Mouse (Mus musculus) CD4-positive helper T cell, adult 2 months (primary cell): ENCODE data around the gene Sugct.

Experiments
- DNase-seq: peaks from one replicate; pipeline ENCODE4 v3.0.0-alpha.2; 2012; ENCODE audit warnings: low read depth, missing footprints, low spot score

Sugct gene

DNA sequence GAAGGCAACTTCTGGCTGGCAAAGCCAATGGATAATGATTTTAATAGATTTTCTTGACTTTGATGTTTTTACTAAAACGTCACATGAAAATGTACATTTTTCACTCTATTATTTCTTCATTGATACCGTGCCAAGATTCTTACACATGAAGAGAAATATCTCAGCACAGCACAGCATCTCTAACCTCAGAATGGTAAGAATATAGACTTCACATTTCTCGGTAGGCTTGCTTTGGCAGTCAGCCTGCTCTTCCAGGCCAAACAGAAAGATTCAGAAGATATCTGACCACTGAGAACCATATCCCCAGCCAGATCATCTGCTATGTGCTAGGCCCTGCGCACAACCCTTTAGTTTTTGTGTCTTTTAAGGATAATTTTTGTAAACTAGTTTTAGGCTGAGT, 657.0 kb downstream of the Sugct start:
- no peak for DNase-seq

DNA sequence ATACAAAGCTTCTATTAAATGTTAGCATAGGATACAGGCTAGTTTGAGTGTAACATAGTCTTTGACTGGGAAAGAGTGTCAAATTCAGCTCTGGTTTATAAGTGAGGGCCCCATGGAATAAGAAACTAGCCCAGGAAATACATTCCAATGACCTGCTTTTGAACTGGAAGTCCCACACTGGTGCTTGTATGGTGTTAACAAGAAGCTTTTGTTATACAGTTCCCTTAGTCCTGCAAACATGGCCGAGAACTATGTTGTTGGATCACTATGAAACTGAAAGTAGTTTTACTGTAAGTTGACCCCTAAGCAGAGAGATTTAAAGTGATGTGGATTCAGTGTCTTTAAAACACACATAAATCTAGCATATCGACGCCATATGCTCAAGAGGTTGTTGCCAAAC, 657.5 kb downstream of the Sugct start:
- no peak for DNase-seq

DNA sequence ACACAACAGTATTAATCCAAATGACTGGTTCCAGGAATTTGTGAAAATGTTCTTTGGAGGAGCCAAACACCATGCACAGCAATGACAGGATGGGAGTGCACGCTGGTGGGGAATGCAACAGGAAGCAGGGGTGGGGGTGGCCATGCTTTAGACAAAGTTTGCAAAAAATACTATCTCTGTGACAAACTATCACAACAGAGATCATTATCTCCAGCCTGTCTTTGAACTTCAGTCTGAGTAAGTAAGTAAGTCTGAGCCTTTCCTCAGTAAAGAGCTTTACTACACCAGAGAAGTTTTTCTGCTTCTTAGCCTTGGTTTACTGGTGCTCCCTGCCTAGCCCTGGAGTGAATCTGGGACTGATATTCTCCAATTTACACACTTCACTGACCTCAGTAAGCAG, 664.6 kb downstream of the Sugct start:
- DNase-seq, result peak; percentile 57

DNA sequence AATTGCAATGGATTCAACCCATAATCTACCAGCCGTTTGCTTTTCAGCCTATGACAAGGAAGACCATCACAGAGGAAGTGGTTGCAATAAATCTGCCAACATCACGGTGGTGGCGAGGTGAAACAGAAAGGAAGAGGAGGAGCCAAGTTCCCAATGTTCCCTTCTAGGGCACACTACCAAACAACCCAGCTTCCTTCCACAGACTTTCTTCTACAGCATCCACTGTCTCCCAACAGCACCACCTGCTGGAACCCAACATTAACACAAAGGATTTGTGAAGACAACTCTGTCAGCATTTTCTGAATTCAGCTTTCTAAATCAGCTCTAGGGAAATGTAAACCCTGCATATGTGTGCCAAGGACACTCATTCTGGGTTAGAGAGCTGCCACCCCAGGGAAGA, 666.8 kb downstream of the Sugct start:
- DNase-seq, result peak; percentile 76

DNA sequence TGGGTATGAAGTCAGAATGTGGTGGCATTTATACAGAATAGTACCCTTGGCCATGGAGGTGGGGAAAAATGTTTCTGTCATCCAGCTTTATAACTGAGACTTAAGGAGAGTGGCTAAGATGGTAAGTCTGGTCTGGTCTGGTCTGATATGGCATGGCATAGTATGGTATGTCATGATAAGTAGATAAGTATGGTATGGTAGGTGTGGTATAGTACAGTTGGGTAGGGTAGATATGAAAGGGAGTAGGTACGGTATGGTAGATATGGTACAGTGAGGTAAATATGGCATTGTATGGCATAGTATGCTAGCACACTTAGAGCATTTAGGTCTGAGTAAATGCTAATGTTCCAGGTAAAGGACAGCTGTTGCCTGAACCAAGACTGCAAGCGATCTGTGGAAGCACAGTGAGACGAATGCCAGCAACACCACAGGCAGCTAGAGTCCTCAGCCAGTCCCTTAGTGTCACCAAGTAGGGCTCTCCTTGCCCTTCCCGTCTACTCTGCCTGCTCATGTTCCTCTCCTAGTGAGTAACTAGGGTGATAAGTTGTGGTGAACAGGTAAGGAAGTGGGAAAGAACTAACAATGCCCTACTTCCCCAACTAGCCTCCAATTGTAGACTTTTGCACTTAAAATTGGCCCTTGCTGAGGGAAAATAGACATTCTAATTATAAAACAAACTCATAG, 667.4 kb downstream of the Sugct start:
- DNase-seq, result no peak

DNA sequence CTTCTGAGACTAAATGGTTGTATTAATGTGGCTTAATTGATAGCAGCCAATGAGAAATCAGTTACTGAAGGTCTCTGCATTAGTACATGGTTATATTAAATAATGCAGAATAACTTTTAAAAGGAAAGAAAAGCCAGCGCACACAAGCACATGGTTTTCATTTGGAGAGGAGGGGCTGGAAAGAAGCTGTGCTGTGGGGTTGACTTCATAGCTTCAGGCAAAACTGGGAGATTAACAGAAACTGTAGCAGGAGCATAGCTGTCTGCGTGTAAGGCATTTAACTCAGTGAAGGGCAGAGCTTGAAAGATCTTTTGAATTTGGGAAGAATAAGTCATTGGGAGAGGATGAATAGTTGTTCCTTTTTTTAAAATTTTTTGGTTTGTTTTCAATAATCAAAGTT, 668.4 kb downstream of the Sugct start:
- DNase-seq, result no peak

DNA sequence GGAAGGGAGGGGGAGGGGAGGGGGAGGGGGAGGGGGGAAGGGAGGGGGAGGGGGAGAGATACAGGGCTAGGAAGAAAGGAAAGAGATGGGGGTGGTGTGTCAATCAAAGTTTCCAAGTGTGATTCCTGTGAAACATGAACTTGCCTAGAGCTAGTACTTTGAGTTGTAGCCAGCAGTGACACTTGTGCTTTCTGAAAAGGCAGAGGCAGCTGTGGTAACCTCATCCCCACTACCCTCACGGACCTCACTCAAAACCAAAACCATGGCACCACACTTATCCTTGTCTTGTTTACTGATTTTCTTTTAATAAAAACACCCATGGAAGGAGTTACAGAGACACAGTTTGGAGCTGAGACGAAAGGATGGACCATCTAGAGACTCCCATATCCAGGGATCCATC, 698.9 kb downstream of the Sugct start:
- no peak for DNase-seq

DNA sequence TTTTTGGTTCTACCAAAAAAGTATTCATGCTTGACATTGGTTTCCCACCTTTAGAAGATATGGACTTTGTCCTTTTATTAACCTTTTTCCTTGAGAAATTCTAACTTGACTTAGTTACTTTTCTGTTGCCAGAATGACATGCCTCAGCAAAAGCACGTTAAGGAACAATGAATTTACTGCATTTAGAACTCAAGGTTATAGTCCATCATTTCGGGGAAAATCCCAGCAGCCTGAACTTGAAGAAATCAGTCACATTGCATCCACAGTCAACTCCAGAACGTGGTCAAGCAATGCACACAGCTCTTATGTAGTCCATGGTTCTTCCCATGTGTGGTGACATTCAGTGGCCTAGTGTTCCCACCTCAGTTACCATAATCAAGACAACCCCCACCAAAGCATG, 700.0 kb downstream of the Sugct start:
- DNase-seq, result no peak

DNA sequence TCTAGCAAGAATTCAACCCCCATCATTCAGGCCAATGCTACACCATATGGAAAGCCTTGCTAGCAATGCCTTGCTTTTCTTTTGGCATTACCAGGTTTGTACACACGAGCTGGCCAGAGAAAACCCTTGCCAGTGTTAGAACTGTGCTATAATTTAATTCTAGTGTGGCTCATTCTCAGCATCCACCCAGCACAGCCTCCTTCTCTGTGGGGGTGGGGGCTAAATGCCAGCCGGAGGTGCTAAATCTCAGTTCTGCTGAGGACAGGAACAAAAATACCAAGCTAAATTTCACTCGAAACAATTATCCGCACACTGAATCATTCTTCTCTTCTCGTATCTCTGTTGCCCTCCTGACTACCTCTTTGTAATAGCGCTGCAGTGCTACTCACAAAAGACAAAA, 717.6 kb downstream of the Sugct start:
- DNase-seq, result no peak

DNA sequence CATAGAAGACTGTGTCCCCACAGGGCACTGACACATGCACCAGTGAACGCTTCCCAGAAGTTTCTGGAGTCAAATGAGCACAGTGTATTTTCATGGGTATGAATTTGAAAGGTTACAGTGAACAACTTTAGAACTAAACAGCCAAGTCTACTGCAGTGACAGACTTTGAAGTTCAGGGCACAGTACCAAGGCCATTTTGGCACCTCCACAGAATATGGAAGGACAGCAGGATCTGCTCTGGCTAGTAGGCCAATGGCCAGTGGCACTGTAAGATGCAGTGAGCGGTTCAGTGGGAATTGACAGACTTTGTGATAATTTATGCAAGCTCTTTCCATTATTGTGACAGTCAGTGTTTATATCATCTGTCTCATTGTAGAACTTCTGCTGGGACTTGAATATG, 724.1 kb downstream of the Sugct start:
- DNase-seq, result no peak

DNA sequence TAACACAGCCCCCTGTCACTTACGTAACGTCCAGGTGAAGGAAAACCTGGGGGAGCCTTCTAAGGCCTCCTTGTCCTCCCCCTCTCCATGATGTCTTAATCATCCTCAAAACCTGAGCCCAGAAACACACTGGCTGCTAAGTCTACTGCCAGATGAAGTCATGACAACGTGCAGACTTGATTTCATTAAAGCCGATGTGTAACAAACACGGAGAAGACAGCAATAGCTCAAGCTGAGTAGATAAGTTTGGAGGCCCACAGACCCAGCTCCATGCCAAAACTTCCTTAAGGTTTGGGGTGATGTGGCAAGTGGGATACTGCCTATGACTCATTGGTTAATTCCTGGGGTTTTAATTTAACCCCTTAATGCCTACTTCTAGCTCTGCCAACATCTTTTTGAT, 726.4 kb downstream of the Sugct start:
- DNase-seq, result no peak

DNA sequence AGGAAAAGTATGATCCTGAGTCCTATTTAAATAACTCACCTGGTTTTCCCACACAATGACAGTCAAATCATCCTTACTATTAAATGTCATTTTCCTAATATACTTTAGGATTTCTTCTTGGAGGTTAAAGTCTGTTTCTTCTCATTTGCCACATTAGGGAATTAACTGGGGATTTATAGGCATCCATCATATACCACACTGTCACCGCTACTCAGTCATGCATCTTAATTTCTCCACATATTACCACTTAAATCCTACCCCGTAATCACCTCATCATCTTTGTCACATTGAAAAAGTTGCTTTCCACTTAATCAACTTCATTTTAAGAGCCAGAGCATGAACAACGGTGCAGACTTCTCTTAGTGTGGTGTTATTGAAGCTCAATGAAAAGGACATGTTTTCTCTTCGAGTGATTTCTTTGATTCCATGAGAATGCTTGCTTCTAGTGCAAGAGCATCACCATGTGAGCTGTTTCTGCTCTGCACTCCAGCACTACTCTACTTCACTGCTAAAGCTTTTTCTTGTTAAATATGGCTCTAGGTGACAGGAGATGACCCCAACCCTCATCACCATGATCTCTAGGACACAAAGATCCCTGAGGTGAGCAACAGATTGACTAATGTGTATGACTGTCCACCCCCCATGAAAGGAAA, 730.4 kb downstream of the Sugct start:
- no peak for DNase-seq

DNA sequence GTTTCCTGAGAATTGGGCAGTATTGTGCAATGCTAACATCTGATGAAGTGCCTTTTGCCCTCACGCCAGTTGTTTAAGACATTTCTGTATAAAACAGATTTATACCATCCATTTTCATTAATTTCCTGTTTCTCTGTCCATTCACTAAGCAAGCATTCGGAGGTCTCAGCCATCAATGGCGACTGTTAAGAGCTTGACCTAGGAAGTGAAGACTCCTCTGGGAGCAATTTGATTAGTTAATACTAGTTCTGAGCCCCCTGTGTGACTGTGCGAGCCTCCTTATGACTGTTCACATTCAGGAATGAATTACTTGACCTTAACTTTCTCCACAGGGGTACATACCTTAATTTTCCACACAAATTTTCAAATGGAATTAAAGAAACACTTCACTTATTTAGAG, 743.3 kb downstream of the Sugct start:
- DNase-seq, result no peak

DNA sequence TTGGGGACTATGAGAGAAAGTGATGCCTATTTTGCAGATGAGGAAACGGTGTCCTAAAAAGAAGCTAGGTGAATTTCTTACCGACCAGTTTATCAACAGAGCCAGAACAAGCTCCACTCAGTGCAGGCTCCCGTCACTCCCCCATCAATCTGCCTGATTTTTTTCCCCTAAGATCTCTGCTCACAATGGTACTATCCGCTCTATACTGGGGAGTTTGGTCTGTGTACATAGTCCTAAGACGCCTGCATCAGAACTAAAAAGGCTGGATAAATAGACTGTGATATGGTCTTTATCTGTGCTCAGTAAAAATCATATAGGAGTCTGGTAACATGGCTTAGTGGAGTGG, 755.9 kb downstream of the Sugct start:
- DNase-seq, result no peak

DNA sequence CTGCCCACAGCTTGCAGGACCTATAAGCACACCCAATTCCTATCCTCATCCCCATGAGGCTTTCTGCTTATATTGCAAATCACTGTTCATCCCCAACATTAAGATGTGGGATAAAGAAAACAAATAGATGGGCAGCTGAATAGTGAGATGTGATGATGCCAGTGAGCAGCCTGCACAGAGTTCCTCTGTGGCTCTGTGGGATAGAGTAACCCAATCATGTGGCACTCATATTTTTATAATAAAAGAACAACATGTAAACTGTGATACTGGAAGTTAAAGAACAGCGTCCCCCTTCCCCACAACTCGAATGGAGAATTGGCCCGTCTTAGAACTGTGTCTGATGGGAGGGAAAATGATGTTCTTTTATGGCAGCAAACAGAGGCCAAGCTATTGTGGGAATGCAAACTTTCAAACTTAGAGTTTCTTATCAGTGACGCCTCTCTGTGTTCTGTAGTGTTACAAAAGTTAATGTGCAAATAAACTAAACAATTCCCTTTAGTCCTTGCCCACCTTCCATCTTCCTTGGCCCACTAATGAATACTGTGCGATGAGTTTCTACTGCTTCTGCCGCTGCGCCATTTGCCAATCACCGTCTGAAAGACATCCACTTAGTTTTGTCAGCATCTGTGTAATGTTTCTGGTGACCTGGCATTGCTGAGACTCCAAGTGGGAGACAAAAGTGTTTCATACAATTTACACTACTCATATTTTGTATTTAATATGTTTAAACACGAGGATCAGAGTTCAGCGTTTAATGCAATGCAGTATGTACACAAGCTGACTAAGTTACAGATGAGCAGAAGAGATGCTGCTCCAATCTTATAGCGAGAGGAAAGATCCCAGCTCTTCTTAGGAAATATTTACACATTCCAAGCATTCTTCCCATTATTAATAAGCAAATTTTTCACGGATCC, 756.5 kb downstream of the Sugct start:
- DNase-seq, result no peak

DNA sequence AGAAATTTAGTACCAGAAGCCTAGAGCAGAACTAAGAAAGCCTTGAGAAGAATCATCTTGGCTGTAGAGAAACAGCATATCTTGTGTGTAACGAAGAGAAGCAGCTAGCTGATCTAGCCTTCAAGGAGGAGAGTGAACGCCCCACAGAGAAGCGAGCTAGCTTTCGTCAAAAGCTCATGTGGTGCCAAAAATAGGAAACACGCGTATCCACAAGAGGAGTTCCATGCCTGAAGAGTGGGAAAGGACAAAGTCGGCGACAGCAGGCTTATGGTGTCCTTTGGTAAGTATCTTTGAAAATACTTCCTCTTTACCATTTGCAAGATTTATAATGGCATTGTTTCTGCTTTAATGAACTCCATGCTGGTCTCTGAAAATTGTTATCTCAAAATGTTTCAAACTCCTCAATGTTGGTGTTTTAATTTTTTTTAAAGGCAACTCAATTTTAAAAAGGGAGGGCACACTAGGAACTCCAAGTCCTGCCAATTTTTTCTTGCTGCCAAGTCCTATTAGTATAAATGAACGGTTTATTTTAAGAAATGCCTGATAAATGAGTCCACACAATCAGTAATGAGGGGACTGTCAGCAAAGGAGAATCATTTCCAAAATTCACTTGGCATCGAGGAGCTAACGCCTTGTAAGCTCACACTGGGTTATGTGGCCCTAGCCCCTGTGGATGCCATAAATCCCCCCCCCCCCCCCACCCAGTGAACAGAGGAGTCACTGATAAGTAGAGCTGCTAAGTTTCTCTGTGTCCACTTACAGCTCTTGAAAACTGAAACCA, 757.7 kb downstream of the Sugct start:
- no peak for DNase-seq

DNA sequence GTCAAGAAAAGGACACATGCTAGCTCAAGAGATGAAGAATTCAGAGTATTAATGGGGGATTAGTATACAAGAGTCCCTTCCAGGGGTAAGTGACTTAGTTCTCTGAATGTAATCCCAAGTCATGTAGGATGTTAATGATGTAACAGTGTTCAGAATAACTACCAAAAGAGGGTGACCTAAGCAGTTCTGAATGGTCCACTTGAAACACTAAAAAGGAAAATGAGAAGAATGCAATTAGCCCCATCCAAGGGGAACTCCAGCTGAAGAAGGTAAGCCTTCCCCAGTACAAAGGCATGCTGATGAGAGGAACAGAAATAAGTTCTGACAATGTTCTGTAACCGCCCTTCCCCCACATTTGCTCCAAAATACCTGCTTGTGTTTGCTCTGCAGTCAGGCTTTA, 760.3 kb downstream of the Sugct start:
- no peak for DNase-seq

DNA sequence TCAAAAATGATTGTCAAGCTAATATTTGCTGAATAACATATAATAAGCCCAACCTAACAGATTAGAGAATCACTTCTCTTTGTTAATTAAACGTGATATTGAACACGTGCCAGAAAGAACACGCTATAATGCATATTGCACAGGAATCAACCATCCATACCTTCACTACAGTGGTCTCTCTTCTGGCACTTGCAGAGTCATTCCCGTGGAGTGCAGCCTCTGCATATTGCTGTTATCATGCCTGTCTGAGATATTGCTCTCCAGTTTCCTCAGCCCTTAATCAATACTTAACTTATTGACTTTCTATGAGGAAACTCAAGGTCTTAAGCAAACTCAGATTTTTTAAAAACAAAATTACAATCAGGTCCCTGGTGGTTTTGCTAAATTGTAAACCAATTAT, 761.8 kb downstream of the Sugct start:
- no peak for DNase-seq

DNA sequence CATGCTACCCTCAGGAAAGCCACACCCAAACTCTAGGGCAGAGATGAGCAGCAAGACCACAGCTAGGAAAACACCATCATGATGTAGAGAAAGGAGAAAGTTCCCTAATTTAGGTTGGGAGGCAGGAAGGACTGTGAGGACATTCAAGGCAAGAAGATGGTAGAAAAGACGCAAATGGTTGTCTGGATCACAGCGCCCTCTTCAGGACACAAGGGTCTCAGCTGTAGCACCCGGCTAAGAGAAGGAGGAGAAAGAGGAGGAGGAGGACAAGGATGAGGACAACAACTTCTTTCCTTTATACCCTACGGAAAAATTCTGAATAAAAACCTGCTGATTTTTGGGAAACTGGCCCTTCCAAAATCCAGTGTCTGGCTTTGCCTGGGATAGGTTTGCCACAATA, 774.0 kb downstream of the Sugct start:
- no peak for DNase-seq

DNA sequence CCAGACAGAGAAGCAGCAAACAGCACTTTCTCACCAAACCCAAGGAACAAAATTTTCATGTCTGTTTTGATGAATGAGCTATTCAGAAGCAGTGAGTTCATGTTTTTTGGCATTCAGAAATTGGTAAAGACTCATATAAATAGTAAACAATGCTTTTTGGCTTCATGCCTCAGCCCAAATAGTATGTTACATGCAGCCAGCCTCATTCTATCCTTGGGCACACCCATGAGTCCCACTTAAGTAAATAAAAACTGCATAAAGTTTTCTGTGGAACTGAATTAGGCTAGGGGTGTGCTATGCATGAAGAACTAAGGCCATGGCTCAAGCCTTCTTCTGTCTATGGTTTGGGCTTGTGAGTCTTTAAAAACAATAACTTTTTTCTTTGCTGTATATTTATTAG, 779.7 kb downstream of the Sugct start:
- no peak for DNase-seq

DNA sequence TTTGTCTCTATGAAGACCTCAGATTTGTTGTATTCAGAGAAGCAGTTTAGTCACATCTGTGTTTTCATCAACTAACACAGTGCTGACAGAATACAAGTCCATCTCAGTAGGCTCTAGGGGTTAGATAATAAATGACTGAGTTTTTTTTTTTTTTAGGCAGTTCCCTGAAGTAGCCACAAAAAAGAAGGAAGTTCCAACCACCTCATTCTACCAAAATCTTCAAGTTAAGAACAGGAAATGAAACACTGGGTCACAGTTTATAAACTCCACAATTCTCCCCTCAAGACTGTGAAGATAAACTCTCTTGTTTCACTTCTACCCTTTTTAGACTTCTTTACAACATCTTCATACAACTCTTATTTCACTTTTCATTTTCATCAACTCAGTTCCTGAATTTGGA, 783.1 kb downstream of the Sugct start:
- DNase-seq, result no peak

DNA sequence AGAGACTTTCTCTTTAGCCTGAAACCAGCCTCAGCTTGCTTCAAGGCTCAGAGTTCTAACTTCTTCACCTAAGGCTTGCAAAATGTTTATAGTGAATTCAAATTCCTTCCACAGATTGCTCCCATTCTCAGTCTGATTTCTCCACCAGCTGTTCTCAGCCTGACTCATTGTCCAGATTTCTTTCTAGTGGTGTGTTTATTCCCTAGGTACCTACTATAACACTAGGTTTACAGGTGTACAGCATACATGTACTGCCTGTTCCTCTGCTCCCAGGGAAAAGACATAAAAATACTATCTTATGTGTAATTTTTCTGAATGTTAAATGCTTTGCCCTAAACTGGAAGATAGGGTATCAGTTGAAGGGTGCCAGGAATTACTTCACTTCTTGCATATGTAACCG, 788.4 kb downstream of the Sugct start:
- DNase-seq, result no peak
